Mouse (Mus musculus): ENCODE data around the gene Prkaa2. TPM values are rescaled to one million over a fixed set of nuclear protein-coding genes. Genes with fewer than 3 reads are reported as not detected.
A peak's percentile ranks its signal among the peaks of the same experiment; 100 is the strongest.

The Prkaa2 gene
- polyA plus RNA-seq, 1 experiment from 2014 or later = 2.9 TPM

DNA sequence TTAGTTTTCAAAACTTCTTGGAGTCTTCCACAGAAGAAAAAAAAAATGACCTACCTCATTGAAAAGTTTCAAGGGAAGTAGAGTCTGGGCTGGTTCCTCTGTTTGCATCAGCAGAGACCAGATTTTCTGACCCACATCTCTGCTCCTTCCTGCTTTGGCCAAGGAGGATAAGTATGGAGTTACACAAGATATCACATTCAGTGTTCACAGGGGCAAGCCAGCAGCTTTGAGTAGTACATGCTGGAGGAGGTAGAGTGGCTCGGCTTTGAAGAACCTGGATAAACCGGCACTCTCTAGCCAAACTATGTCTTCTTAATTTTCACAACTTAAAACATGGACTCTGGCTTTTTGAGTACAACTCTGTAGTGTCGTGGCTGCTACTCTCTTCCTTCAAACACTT lies 43.5 kb upstream of the Prkaa2 start:
- H3K27me3 ChIP-seq (replicated peaks; ENCODE audit: control insufficient read depth, insufficient read depth, low read length) = 0 out of 2 replicates have a peak, but pooled peaks cover 2% of the 10 kb centered on the region
- no peak overlapping the region for H3K4me3 ChIP-seq (ENCODE audit: low read depth, low read length)
- H3K9ac ChIP-seq (ENCODE audit: low read length) = no peak overlapping the region
- no peak overlapping the region for H3K4me2 ChIP-seq (ENCODE audit: low read length)
- H3K9me3 ChIP-seq (ENCODE audit: control insufficient read depth, low read length) = no peaks in the 10 kb centered on the region
- no peaks in the 10 kb centered on the region for H3K4me1 ChIP-seq (replicated peaks; ENCODE audit: control insufficient read depth, insufficient read depth, low read length)
- WGBS = 82% methylated on average over 3 of the region's 3 CpGs
- H3K36me3 ChIP-seq (ENCODE audit: control insufficient read depth, insufficient read depth, low read length) = no peaks in the 10 kb centered on the region
- DNase-seq (ENCODE audit: low spot score) (no peak), ATAC-seq (replicated peaks; ENCODE audit: low FRiP score, low TSS enrichment, low read depth) (no peak)
- H3K27ac ChIP-seq (ENCODE audit: low read depth) = no peak overlapping the region

DNA sequence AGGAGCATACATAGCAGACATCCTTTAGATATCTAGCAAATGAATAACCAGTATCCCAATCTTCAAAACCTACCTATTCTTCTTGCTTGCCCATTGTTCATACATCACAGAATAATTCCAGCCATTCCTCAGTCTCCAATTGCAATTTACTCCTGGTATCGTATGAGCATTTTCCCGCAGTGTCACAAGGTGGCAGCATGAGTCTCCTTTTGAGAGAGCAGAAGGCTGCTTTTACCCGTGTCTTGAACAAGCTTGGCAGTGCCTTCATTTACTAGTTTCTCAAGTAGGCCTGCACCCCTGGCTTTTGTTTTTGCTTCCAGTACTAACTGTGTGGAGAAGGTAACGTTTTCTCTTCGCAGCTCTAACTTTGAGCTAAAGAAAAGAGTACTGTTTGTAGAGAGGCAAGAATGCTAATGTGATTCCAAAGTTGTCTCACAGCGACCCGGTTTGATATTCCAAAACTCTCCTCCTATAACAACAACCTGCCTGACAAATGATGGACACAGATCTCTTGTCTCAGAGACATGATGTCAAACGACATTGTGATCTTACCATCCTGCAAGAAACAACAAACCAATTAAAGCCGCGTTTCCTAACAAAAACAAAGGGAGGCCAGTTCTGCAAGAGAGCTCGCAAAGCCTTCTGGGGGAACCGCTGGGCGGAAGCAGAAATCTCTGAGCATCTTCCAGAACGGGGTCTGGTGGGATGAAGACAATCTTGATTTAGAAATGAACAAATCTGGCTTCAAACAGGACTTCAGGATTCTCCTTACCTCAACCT lies 42.4 kb upstream of the Prkaa2 start:
- no peak overlapping the region for H3K9ac ChIP-seq (ENCODE audit: low read length)
- H3K4me1 ChIP-seq (replicated peaks; ENCODE audit: control insufficient read depth, insufficient read depth, low read length) = no peaks in the 10 kb centered on the region
- 44% methylated on average over 14 of the region's 14 CpGs for WGBS
- peak; percentile 83 for DNase-seq (ENCODE audit: low spot score)
- no peak overlapping the region for H3K4me2 ChIP-seq (ENCODE audit: low read length)
- no peak overlapping the region for H3K27ac ChIP-seq (ENCODE audit: low read depth)
- 0 out of 2 replicates have a peak, but pooled peaks cover 2% of the 10 kb centered on the region for H3K27me3 ChIP-seq (replicated peaks; ENCODE audit: control insufficient read depth, insufficient read depth, low read length)
- no peaks in the 10 kb centered on the region for H3K9me3 ChIP-seq (ENCODE audit: control insufficient read depth, low read length)
- H3K4me3 ChIP-seq (ENCODE audit: low read depth, low read length) = no peak overlapping the region
- ATAC-seq (replicated peaks; ENCODE audit: low FRiP score, low TSS enrichment, low read depth) = no peak; the same call in 1 of the 2 replicates
- no peaks in the 10 kb centered on the region for H3K36me3 ChIP-seq (ENCODE audit: control insufficient read depth, insufficient read depth, low read length)

DNA sequence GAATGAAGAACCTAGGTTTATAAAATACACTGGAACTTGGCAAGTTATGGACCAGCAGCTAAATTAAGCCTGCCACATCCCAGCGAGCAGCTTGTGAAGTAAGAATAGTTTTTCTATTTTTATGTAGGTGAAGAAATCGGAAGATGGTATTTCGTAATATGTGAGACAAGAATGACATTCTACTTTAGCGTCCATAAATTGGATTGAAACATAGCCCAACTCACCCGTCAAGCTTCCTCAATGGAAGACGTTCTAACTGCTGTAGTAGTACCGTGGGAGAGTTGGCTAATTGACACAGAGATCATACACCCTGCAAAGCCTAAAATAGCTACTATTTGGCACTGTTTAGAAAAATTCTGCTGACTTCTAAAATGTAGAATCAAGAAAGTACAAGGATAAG lies 39.8 kb upstream of the Prkaa2 start:
- Histone ChIP-seq H3K27ac (ENCODE audit: low read depth) (no peak overlapping the region), H3K4me3 (ENCODE audit: low read depth, low read length) (no peak overlapping the region), H3K27me3 (replicated peaks; ENCODE audit: control insufficient read depth, insufficient read depth, low read length) (0 out of 2 replicates have a peak, but pooled peaks cover 2% of the 10 kb centered on the region), H3K9me3 (ENCODE audit: control insufficient read depth, low read length) (no peaks in the 10 kb centered on the region), H3K4me1 (replicated peaks; ENCODE audit: control insufficient read depth, insufficient read depth, low read length) (no peaks in the 10 kb centered on the region), H3K9ac (ENCODE audit: low read length) (no peak overlapping the region), H3K36me3 (ENCODE audit: control insufficient read depth, insufficient read depth, low read length) (no peaks in the 10 kb centered on the region), H3K4me2 (ENCODE audit: low read length) (no peak overlapping the region)
- no peak for DNase-seq (ENCODE audit: low spot score)
- no peak for ATAC-seq (replicated peaks; ENCODE audit: low FRiP score, low TSS enrichment, low read depth)
- WGBS = 89% methylated on average over 7 of the region's 7 CpGs

DNA sequence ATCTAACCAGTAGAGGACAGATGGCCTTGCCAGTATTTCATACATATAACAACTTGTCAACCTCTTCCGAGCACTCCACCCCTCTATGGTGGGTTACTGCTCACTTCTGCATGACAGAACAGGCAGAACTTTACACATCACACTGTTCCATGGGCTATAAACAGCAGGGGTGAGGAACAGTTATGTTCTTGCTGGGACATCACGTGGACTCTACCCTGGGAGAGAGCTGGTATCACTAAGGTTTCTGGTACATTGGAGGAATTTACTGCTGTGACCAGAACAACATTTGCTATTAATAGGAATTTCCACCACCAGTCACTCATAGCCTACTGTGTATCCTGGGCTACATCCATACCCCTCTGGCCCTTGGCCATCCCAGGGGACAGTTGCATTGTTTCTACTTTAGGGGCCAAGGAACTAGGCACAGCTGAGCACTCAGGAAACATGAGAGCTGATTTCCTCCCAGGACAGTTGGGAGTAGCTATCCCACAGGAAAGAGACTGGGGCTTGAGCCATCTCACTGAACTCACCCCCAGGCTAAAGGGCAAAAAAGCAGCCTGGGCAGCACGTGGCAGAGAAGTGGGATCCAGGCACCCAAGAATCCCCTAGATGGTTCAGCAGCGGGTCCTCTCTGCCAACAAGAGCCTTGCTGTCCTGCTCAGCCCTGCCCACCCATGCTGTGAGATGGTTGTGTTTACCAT lies 23.8 kb upstream of the Prkaa2 start:
- ATAC-seq (replicated peaks; ENCODE audit: low FRiP score, low TSS enrichment, low read depth) (no peak), DNase-seq (ENCODE audit: low spot score) (no peak)
- no peaks in the 10 kb centered on the region for H3K9me3 ChIP-seq (ENCODE audit: control insufficient read depth, low read length)
- H3K4me3 ChIP-seq (ENCODE audit: low read depth, low read length) = no peak overlapping the region
- 83% methylated on average over 4 of the region's 4 CpGs for WGBS
- no peaks in the 10 kb centered on the region for H3K36me3 ChIP-seq (ENCODE audit: control insufficient read depth, insufficient read depth, low read length)
- no peaks in the 10 kb centered on the region for H3K27me3 ChIP-seq (replicated peaks; ENCODE audit: control insufficient read depth, insufficient read depth, low read length)
- no peak overlapping the region for H3K4me2 ChIP-seq (ENCODE audit: low read length)
- H3K9ac ChIP-seq (ENCODE audit: low read length) = no peak overlapping the region
- 0 out of 2 replicates have a peak, but pooled peaks cover 5% of the 10 kb centered on the region for H3K4me1 ChIP-seq (replicated peaks; ENCODE audit: control insufficient read depth, insufficient read depth, low read length)
- no peak overlapping the region for H3K27ac ChIP-seq (ENCODE audit: low read depth)

DNA sequence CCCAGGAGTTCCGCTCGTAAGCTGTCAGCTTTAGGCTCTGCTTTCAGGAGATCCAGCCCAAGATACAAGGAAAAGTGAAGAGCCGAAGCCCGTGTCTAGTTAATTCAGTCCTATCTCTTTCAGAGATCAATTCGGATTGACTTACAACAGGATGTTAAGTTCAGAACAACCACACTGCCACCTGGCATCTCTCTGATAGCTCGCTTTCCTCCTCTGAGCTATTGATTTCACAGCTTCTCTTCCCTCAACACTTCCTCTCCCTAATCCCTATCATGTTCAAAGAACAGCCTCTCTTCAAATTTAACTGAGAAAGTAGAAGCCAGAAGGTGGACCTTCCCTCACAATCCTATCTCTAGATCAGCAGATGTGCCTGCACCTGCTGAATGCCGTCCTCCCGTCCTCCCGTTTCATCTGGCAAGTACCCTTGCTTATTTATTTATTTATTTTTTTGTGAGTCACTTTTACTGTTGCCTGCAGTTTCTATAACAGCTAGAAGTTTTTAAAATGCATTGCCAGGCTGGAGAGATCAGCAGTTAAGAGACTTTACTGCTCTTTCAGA lies 22.1 kb upstream of the Prkaa2 start:
- Histone ChIP-seq H3K9ac (ENCODE audit: low read length) (no peak overlapping the region), H3K27me3 (replicated peaks; ENCODE audit: control insufficient read depth, insufficient read depth, low read length) (no peaks in the 10 kb centered on the region), H3K4me3 (ENCODE audit: low read depth, low read length) (no peak overlapping the region), H3K4me1 (replicated peaks; ENCODE audit: control insufficient read depth, insufficient read depth, low read length) (0 out of 2 replicates have a peak, but pooled peaks cover 5% of the 10 kb centered on the region), H3K27ac (ENCODE audit: low read depth) (no peak overlapping the region), H3K36me3 (ENCODE audit: control insufficient read depth, insufficient read depth, low read length) (no peaks in the 10 kb centered on the region), H3K9me3 (ENCODE audit: control insufficient read depth, low read length) (no peaks in the 10 kb centered on the region), H3K4me2 (ENCODE audit: low read length) (no peak overlapping the region)
- WGBS = 84% methylated on average over 9 of the region's 9 CpGs
- DNase-seq (ENCODE audit: low spot score) (no peak), ATAC-seq (replicated peaks; ENCODE audit: low FRiP score, low TSS enrichment, low read depth) (no peak)

DNA sequence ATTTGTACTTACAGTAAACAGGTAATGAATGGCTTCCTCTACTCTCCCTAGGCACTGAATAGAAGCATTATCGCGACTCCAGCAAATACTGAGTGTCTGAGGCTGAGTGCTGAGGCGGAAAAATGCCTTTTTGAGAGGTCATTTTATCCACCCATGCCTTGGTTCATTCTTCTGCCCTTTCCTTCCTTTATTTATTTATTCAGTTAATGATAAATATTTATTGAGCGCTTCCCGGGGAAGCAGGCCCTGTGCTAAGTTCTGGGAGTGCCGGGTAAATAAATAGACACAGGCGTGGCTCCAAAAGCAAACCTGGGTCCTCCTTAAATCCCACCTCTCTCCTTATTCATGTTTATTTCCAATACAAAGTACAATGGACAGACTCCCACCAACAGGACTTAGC lies 19.5 kb upstream of the Prkaa2 start:
- WGBS = 48% methylated on average over 7 of the region's 7 CpGs
- H3K9me3 ChIP-seq (ENCODE audit: control insufficient read depth, low read length) = no peaks in the 10 kb centered on the region
- DNase-seq (ENCODE audit: low spot score) (no peak), ATAC-seq (replicated peaks; ENCODE audit: low FRiP score, low TSS enrichment, low read depth) (no peak)
- H3K27me3 ChIP-seq (replicated peaks; ENCODE audit: control insufficient read depth, insufficient read depth, low read length) = no peaks in the 10 kb centered on the region
- 0 out of 2 replicates have a peak, but pooled peaks cover 5% of the 10 kb centered on the region for H3K4me1 ChIP-seq (replicated peaks; ENCODE audit: control insufficient read depth, insufficient read depth, low read length)
- no peak overlapping the region for H3K27ac ChIP-seq (ENCODE audit: low read depth)
- no peak overlapping the region for H3K4me3 ChIP-seq (ENCODE audit: low read depth, low read length)
- H3K9ac ChIP-seq (ENCODE audit: low read length) = no peak overlapping the region
- no peak overlapping the region for H3K4me2 ChIP-seq (ENCODE audit: low read length)
- no peaks in the 10 kb centered on the region for H3K36me3 ChIP-seq (ENCODE audit: control insufficient read depth, insufficient read depth, low read length)

DNA sequence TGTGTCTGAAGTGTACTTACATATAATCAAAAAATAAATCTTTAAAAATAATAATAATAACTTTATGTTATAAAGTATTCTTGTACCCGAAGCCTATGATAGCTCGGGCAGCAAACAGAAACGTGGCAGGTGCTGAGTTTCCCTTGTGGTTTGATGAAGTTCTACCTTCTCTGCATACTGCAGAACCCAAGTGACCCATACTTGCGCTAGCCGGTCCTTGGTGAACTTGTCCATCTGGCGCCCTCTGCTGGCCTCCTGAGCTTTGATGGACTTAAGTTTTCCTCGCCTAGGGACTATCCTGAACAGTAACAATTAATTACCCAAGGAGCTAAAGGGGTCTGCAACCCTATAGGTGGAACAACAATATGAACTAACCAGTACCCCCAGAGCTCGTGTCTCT lies 12.7 kb upstream of the Prkaa2 start:
- H3K4me1 ChIP-seq (replicated peaks; ENCODE audit: control insufficient read depth, insufficient read depth, low read length) = no peaks in the 10 kb centered on the region
- no peaks in the 10 kb centered on the region for H3K36me3 ChIP-seq (ENCODE audit: control insufficient read depth, insufficient read depth, low read length)
- no peak overlapping the region for H3K4me2 ChIP-seq (ENCODE audit: low read length)
- no peak overlapping the region for H3K4me3 ChIP-seq (ENCODE audit: low read depth, low read length)
- WGBS = 44% methylated on average over 8 of the region's 8 CpGs
- no peak for ATAC-seq (replicated peaks; ENCODE audit: low FRiP score, low TSS enrichment, low read depth)
- no peaks in the 10 kb centered on the region for H3K27me3 ChIP-seq (replicated peaks; ENCODE audit: control insufficient read depth, insufficient read depth, low read length)
- peak; percentile 79 for DNase-seq (ENCODE audit: low spot score)
- H3K9me3 ChIP-seq (ENCODE audit: control insufficient read depth, low read length) = no peaks in the 10 kb centered on the region
- H3K9ac ChIP-seq (ENCODE audit: low read length) = no peak overlapping the region
- H3K27ac ChIP-seq (ENCODE audit: low read depth) = no peak overlapping the region

DNA sequence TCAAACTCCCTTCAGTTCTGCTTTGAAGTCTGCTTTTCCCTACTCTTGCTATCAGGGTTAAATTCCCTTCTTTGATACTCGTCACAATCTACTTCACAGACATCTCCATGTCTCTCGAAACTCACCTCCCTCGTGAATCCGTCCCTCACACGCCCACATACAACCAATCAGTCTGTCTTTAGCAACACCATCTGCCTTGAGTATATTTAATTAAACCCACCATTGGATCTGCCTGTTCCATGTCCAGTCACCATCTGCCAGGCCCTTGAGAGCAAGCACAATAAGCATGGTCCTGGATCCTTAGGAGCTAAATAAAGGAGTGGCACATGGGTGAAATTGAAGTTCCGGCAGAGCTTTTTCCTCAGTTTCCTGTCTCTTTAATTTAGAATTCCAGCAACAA lies 11.4 kb upstream of the Prkaa2 start:
- no peak overlapping the region for H3K9ac ChIP-seq (ENCODE audit: low read length)
- WGBS = 79% methylated on average over 6 of the region's 6 CpGs
- ATAC-seq (replicated peaks; ENCODE audit: low FRiP score, low TSS enrichment, low read depth) = no peak

More for the DNA sequence above, 11.4 kb upstream of the Prkaa2 start:
- H3K4me3 ChIP-seq (ENCODE audit: low read depth, low read length) = no peak overlapping the region
- no peak overlapping the region for H3K4me2 ChIP-seq (ENCODE audit: low read length)
- no peaks in the 10 kb centered on the region for H3K4me1 ChIP-seq (replicated peaks; ENCODE audit: control insufficient read depth, insufficient read depth, low read length)
- H3K36me3 ChIP-seq (ENCODE audit: control insufficient read depth, insufficient read depth, low read length) = no peaks in the 10 kb centered on the region
- no peaks in the 10 kb centered on the region for H3K9me3 ChIP-seq (ENCODE audit: control insufficient read depth, low read length)
- H3K27me3 ChIP-seq (replicated peaks; ENCODE audit: control insufficient read depth, insufficient read depth, low read length) = no peaks in the 10 kb centered on the region
- no peak for DNase-seq (ENCODE audit: low spot score)
- no peak overlapping the region for H3K27ac ChIP-seq (ENCODE audit: low read depth)
